Mouse (Mus musculus) forebrain, embryonic 14.5 days (tissue): ENCODE results near the gene Elmod3. TPM values are rescaled to one million over a fixed set of nuclear protein-coding genes. Genes with fewer than 3 reads are reported as not detected.
"Not testable (repeated sequence)": the region's sequence is repeated elsewhere in the genome, so short reads cannot be mapped to it uniquely, and the experiment has no call there.

Experiments
- ATAC-seq: fragments of 200-750 bp; cut with Nextera tagmentation; 2 replicates; pipeline ENCODE4 v1.8.0; 2017; ENCODE audit warnings: mild to moderate bottlenecking, moderate library complexity
- DNase-seq: peaks from one replicate; pipeline ENCODE4 v3.0.0-alpha.2; 2015; ENCODE audit warnings: low spot score
- H3K27ac ChIP-seq: fragments of 300-500 bp; sonication (generic); 2 replicates; pipeline ENCODE4 v1.5.1; 2014; ENCODE audit warnings: low read depth, mild to moderate bottlenecking, control low read depth, low read length, moderate library complexity
- H3K27me3 ChIP-seq: fragments of 300-500 bp; sonication (generic); replicated peaks from 2 replicates; pipeline ENCODE4 v1.6.1; 2014; ENCODE audit warnings: low read length, control low read depth, mixed read lengths; ENCODE audit not compliant: control insufficient read depth, insufficient read depth
- H3K36me3 ChIP-seq: fragments of 300-500 bp; sonication (generic); 2 replicates; pipeline ENCODE4 v1.6.1; 2014; ENCODE audit warnings: low read length, control low read depth; ENCODE audit not compliant: control insufficient read depth, insufficient read depth
- H3K4me1 ChIP-seq: fragments of 300-500 bp; sonication (generic); 2 replicates; pipeline ENCODE4 v1.6.1; 2014; ENCODE audit warnings: antibody characterized with exemption, low read length, control low read depth; ENCODE audit not compliant: control insufficient read depth, insufficient read depth
- H3K4me2 ChIP-seq: fragments of 300-500 bp; sonication (generic); 2 replicates; pipeline ENCODE4 v1.6.1; 2014; ENCODE audit warnings: mild to moderate bottlenecking, control low read depth, low read length
- H3K4me3 ChIP-seq: fragments of 300-500 bp; sonication (generic); 2 replicates; pipeline ENCODE4 v1.5.1; 2014; ENCODE audit warnings: low read depth, low read length, control low read depth
- H3K9ac ChIP-seq: fragments of 300-500 bp; sonication (generic); 2 replicates; pipeline ENCODE4 v1.6.1; 2014; ENCODE audit warnings: mild to moderate bottlenecking, low read length, control low read depth, moderate library complexity
- H3K9me3 ChIP-seq: fragments of 300-500 bp; sonication (generic); replicated peaks from 2 replicates; pipeline ENCODE4 v1.6.1; 2016; ENCODE audit warnings: low read length, control low read depth, mixed read lengths; ENCODE audit not compliant: control insufficient read depth
- WGBS: fragments of 180-500 bp; shearing (Covaris S2); extraction: QIAGEN DNeasy Blood & Tissue Kit; methylation state at CpG from one replicate; pipeline ENCODE4 v1.1.7; 2014; 5-methylcytosine and 5-hydroxymethylcytosine counted together
- polyA plus RNA-seq: library from polyadenylated mRNA; unstranded; fragments of >200 nt; fragmentation: Nextera tagmentation; extraction: Ambion mirVana; gene quantifications from 2 replicates; pipeline ENCODE4 v1.2.1, GENCODE M21; 2014

Elmod3 gene
- polyA plus RNA-seq, 1 experiment from 2014 or later = 19.2 TPM

DNA sequence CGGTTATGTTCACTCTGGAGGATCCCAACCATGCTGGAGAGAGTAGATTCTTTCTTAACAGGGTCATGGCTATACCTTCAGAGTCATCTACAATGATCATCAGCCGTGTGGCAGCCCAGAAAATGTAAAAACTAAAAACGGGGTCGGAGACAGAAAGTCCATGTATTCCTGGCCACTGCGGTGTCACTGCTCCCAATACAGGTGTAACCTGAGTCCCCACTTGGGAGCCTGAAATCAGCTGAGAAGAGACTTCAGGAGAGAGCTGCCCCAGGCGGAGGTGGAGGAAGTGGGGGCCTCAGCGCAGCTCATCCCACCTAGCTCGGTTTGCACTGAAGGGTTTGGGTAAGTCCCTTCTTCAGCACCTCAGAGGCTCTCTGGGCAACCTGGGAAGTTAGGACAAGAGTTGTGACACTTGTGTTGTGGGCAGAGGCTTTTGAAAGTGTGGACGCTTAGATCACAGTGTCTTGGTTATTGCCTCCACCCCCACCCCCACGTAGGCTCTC lies 60.2 kb downstream of the Elmod3 start:
- Histone ChIP-seq H3K4me1 (peaks cover 6% of the 10 kb centered on the region; the same call in 1 of the 2 replicates), H3K27me3 (no peaks in the 10 kb centered on the region), H3K9me3 (no peaks in the 10 kb centered on the region), H3K4me2 (peak overlapping the region; percentile 55), H3K4me3 (peak overlapping the region; percentile 43), H3K9ac (peak overlapping the region; percentile 72), H3K27ac (no peak overlapping the region), H3K36me3 (no peaks in the 10 kb centered on the region)
- DNase-seq = no peak
- WGBS = 57% methylated on average over 10 of the region's 10 CpGs
- peak; percentile 1; the same call in 1 of the 2 replicates for ATAC-seq

- 7% methylated on average over 9 of the region's 9 CpGs for WGBS
- no peak for ATAC-seq
- peaks cover 6% of the 10 kb centered on the region; the same call in 1 of the 2 replicates for H3K4me1 ChIP-seq
- DNase-seq = peak; percentile 83
- no peaks in the 10 kb centered on the region for H3K36me3 ChIP-seq
- no peak overlapping the region for H3K27ac ChIP-seq
- no peak overlapping the region for H3K4me3 ChIP-seq
- peak overlapping the region; percentile 35 for H3K4me2 ChIP-seq
- H3K9me3 ChIP-seq = no peaks in the 10 kb centered on the region
- no peaks in the 10 kb centered on the region for H3K27me3 ChIP-seq
- H3K9ac ChIP-seq = no peak overlapping the region
These were observed 63.0 kb downstream of the Elmod3 start for GRCm38 (mm10) chr6:72535165-72535564.

DNA sequence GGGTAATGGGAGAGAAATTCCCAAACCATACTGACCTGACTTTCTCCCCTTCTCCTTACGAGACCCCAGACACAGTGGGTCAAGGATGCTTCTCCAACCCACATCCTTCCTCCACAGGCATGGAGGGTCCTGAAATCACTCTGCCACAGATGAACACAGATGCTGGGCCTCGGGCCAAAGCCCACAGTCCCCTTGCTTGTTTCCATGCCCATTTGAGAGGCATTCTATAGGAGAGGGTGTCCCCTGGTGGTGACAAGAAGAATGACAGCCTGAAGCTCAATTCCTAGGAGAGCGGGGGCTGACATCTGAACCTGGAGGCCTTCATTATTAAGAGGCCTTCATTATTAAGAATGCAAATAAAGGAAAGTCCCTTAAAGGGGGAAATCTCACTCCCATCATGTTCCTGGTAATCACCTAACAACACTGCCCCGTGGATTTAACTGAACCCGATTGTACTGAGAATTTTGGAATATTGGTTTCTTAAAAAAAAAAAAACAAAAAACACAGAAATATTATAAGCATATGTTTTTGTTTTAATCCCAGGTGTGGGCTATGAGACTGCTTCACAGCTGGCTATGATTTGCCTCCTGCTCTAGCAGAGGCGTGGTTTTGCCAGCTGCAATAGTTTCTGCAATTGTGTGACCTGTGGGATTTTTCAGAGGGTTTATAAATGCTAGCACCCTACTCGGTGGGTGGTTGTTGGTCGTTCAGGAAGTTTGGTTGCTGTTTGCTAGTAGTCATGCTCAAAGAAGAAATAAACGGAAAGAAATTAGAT lies 64.0 kb downstream of the Elmod3 start:
- no peak overlapping the region for H3K4me3 ChIP-seq
- H3K27me3 ChIP-seq = no peaks in the 10 kb centered on the region
- peak; percentile 95 for DNase-seq
- H3K4me1 ChIP-seq = peaks cover 6% of the 10 kb centered on the region; the same call in 1 of the 2 replicates
- no peaks in the 10 kb centered on the region for H3K36me3 ChIP-seq
- peak; percentile 76 for ATAC-seq
- 42% methylated on average over 8 of the region's 9 CpGs for WGBS
- H3K9ac ChIP-seq = no peak overlapping the region
- no peak overlapping the region for H3K4me2 ChIP-seq
- no peaks in the 10 kb centered on the region for H3K9me3 ChIP-seq
- H3K27ac ChIP-seq = no peak overlapping the region

DNA sequence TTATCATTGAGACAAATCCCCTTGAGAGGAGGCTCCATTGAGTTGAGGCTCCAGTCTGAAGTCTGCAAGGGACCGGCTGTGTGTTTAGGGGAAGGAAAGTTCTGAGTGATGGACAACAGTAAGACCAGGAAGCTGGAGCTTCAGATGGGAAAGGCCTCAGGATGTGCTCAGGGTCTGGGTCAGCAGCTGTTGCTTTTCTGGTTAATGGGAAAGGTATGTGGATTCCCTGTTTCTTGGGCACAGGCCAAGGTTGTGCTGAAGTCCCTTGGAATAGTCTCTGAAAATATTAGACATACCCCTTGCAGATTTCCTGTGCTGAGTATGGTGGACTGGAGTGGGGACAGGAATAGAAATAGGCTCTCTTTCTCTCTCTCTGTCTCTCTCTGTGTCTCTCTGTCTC lies 64.7 kb downstream of the Elmod3 start:
- peak; percentile 19; the same call in 1 of the 2 replicates for ATAC-seq

GRCm38 (mm10) chr6:72532580-72532979 lies 65.6 kb downstream of the Elmod3 start:
- H3K27me3 ChIP-seq = no peaks in the 10 kb centered on the region
- no peak overlapping the region for H3K4me3 ChIP-seq
- H3K9me3 ChIP-seq = no peaks in the 10 kb centered on the region
- H3K27ac ChIP-seq = 0 out of 2 replicates have a peak overlapping the region, but pooled peaks have one; percentile 23
- H3K4me1 ChIP-seq = no peaks in the 10 kb centered on the region
- ATAC-seq (no peak), DNase-seq (no peak)
- no peak overlapping the region for H3K9ac ChIP-seq
- H3K4me2 ChIP-seq = no peak overlapping the region
- 82% methylated on average over 4 of the region's 4 CpGs for WGBS
- H3K36me3 ChIP-seq = no peaks in the 10 kb centered on the region

More for the DNA sequence above, 64.7 kb downstream of the Elmod3 start:
- not testable (repeated sequence) for H3K4me1 ChIP-seq, H3K4me2 ChIP-seq, H3K27me3 ChIP-seq, H3K36me3 ChIP-seq, H3K4me3 ChIP-seq, DNase-seq, H3K27ac ChIP-seq, H3K9me3 ChIP-seq, H3K9ac ChIP-seq
- 38% methylated on average over 1 of the region's 1 CpGs for whole genome bisulfite sequencing

DNA sequence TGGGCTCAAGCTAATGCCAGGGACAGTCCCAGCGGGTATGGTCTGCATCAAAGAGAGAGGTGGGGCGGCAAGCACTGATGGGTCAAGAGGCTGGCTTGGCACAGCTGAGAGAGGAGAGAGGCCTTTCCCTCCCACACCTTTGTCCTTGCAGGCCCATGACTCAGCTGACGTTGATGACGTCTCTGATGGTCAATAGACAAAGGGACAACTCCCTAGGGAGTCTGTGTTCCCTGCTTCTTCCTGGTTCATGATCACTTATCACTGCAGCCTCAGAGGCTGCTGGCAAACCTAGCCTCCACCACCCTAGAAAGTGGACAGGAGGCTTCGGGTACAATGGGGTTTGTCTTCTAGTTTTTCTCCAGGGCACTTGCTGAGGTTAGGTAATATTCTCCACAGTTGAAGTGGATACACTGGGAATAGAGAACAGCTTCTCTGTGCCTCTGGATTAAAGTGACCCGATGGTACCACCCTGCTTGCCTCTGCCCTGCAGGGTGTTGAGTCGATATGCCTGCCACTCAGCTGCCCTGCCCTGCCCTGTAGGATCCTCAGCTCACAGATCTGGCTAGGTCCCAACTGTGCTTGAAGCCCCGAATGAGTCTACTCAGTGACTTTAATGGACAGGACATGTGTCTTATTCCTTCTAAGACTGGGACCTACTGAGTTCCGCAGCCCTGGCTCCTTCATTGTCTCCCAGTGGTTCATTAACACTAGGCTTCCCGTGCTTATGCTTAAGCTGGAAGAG lies 69.6 kb downstream of the Elmod3 start:
- Histone ChIP-seq H3K27ac (no peak overlapping the region), H3K9me3 (no peaks in the 10 kb centered on the region), H3K4me1 (no peaks in the 10 kb centered on the region), H3K4me3 (no peak overlapping the region), H3K4me2 (no peak overlapping the region), H3K27me3 (no peaks in the 10 kb centered on the region), H3K36me3 (no peaks in the 10 kb centered on the region), H3K9ac (no peak overlapping the region)
- DNase-seq (no peak), ATAC-seq (no peak)
- 75% methylated on average over 10 of the region's 10 CpGs for WGBS

DNA sequence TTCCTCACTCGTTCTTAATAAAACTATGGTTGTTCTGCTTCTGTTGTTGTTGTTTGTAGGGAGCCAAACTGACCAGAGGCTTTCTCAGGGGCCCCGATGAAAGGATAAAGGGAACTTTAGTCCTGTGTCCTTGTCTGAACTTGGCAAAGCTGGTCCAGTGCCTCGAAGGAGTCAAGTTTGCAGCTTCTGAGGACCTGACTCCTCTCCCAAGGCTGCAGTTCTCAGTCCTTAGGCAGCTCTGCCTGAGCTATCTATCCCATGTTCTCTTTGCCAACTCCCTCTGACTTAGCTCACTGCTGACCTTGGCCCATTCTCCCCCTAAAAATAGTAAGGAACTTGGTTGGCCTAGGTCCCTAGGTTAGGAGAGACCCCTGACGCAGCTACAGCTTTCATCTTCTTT lies 71.1 kb downstream of the Elmod3 start:
- Histone ChIP-seq H3K9me3 (no peaks in the 10 kb centered on the region), H3K27ac (no peak overlapping the region), H3K9ac (no peak overlapping the region), H3K4me3 (no peak overlapping the region), H3K4me2 (no peak overlapping the region), H3K36me3 (no peaks in the 10 kb centered on the region), H3K4me1 (no peaks in the 10 kb centered on the region), H3K27me3 (no peaks in the 10 kb centered on the region)
- DNase-seq (no peak), ATAC-seq (no peak)
- WGBS = 83% methylated on average over 4 of the region's 4 CpGs

GRCm38 (mm10) chr6:72524160-72524559 lies 74.1 kb downstream of the Elmod3 start:
- 82% methylated on average over 2 of the region's 2 CpGs for WGBS

More at GRCm38 (mm10) chr6:72524160-72524559, 74.1 kb downstream of the Elmod3 start:
- DNase-seq (no peak), ATAC-seq (no peak)
- Histone ChIP-seq H3K4me3 (no peak overlapping the region), H3K27me3 (no peaks in the 10 kb centered on the region), H3K36me3 (no peaks in the 10 kb centered on the region), H3K4me1 (peaks cover 15% of the 10 kb centered on the region), H3K9me3 (no peaks in the 10 kb centered on the region), H3K4me2 (no peak overlapping the region), H3K27ac (no peak overlapping the region), H3K9ac (no peak overlapping the region)
